Comparison of ENCODE assay signal across 19 mouse cellular contexts in the genomic region with DNA sequence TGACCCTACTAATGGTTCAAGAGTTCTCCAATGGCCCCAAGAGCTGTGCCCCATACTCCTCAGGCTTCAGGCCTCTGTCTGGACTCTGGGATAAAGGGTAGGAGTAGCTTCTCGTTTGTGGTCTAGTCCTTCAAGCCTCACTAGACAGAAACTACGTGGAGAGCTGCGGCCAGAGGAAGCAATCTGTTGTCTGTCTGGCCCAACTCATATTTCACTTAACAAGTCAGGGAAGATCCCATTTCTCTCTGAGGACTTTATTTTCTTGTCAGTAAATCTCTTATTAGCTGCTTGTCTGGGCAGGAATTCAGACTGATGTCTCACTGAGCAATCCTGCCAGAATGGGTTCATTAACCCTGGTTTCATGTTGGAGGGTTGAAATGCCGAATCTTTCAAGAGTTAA.
"Had no signal": no experiment of that assay in that cellular context is flagged by ENCODE, and none has a peak within 500 bp of the region (broad histone marks: within the 10 kb centered on the region; RNA-seq: fewer than 3 reads in every experiment).

No protein-coding gene starts in this region.

- H3K4me2 ChIP-seq: midbrain, embryonic 12.5 days; neural tube, embryonic 13.5 days; neural tube, embryonic 15.5 days had no signal

- ATAC-seq: lung, postnatal 0 days; midbrain, embryonic 16.5 days had no signal

- DNase-seq: lung, adult 18-20 months; lung, postnatal 36 days; midbrain, embryonic 14.5 days; retina, postnatal 1 day; right cerebral cortex, adult 18-20 months; right cerebral cortex, postnatal 25 days; right cerebral cortex, postnatal 4 days; spleen, adult 18-20 months; thymus, adult 18-20 months; thymus, postnatal 14 days; thymus, postnatal 36 days had no signal

- H3K4me1 ChIP-seq: midbrain, embryonic 10.5 days; midbrain, embryonic 12.5 days; neural tube, embryonic 13.5 days; neural tube, embryonic 15.5 days had no signal

- H3K27me3 ChIP-seq: midbrain, embryonic 12.5 days; neural tube, embryonic 13.5 days; neural tube, embryonic 15.5 days had no signal

- H3K4me3 ChIP-seq: midbrain, embryonic 10.5 days; midbrain, embryonic 12.5 days; myocyte; neural tube, embryonic 13.5 days; neural tube, embryonic 15.5 days had no signal

- H3K36me3 ChIP-seq: midbrain, embryonic 10.5 days; midbrain, embryonic 12.5 days; neural tube, embryonic 13.5 days; neural tube, embryonic 15.5 days had no signal

- H3K9me3 ChIP-seq: midbrain, embryonic 10.5 days; midbrain, embryonic 12.5 days; neural tube, embryonic 13.5 days; neural tube, embryonic 15.5 days had no signal

- H3K9ac ChIP-seq: liver, embryonic 14.5 days; midbrain, embryonic 12.5 days; neural tube, embryonic 13.5 days; neural tube, embryonic 15.5 days had no signal

- H3K27ac ChIP-seq: liver, embryonic 14.5 days; midbrain, embryonic 10.5 days; midbrain, embryonic 12.5 days; neural tube, embryonic 13.5 days; neural tube, embryonic 15.5 days had no signal
